Mouse (Mus musculus): ENCODE results near the gene Hecw2.

Gene Hecw2

GRCm38 (mm10) chr1:53894299-53894698 is 300.7 kb downstream of the Hecw2 start:
- DNase-seq (ENCODE audit: low spot score), result no peak

- DNase-seq (ENCODE audit: low spot score), result no peak
Measured at GRCm38 (mm10) chr1:53890380-53890779, 304.6 kb downstream of the Hecw2 start.

DNA sequence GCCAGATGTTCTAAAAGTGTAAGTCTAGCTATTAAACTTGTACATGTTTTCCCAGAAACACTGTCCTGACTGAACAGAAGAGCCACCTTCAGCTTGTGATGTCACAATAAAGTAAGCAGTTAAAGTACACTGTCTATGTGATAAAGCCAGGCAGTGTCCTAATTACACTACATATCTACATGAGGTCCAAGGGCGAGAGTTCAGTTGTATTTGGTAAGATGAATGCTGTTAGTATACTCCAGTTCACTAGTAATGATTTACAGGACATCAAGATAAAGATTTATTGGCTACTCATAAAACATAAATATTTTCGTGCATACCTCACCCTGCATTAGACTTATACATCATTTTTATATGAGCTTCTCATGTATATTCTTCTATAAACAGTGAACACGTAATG is 305.2 kb downstream of the Hecw2 start:
- DNase-seq (ENCODE audit: low spot score), result no peak

GRCm38 (mm10) chr1:53882480-53882879 is 312.5 kb downstream of the Hecw2 start:
- DNase-seq (ENCODE audit: low spot score), result no peak

GRCm38 (mm10) chr1:53875919-53876318 is 319.0 kb downstream of the Hecw2 start:
- no peak for DNase-seq (ENCODE audit: low spot score)

DNA sequence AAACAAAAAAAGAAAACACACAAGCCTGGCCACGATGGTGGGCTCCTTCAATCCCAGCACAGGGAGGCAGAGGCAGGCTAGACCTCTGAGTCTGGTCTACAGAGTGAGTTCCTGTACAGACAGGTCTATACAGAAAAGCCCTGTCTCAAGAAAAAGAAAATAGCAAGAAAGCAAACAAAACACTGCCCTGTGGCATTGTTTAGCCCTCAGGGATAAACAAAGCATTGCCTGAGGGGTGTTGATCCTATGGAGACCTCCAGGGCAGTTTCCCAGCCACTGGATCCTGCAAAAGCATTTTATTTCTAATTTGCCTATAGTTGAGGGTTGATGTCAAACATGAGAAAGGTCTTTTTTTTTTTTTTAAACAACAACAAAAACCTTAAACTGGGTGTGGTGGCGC is 327.7 kb downstream of the Hecw2 start:
- no peak for DNase-seq (ENCODE audit: low spot score)

GRCm38 (mm10) chr1:53866374-53866902 is 328.5 kb downstream of the Hecw2 start:
- no peak for DNase-seq (ENCODE audit: low spot score)

- DNase-seq (ENCODE audit: low spot score), result no peak
Measured at GRCm38 (mm10) chr1:53864046-53864445, 330.9 kb downstream of the Hecw2 start.

DNA sequence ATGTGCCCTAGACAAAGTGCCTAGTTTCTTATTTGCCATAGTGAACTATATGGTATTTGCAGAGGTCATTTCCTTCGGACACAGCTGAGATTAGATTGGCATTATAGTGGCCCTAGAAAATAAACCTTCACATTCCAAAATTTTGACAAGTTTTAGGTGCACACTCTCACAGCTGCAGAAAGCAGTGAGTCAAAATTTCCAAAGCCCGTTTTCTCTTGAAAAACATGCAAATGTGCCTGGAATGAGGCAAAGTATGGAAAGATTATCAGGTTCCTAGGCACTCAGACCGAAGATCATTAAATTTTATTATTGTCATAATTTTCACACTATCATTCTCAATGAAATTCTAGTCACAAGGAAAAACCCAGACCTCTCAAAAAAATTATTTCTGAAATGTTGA is 334.4 kb downstream of the Hecw2 start:
- no peak for DNase-seq (ENCODE audit: low spot score)

GRCm38 (mm10) chr1:53859175-53859574 is 335.8 kb downstream of the Hecw2 start:
- DNase-seq (ENCODE audit: low spot score), result no peak

DNA sequence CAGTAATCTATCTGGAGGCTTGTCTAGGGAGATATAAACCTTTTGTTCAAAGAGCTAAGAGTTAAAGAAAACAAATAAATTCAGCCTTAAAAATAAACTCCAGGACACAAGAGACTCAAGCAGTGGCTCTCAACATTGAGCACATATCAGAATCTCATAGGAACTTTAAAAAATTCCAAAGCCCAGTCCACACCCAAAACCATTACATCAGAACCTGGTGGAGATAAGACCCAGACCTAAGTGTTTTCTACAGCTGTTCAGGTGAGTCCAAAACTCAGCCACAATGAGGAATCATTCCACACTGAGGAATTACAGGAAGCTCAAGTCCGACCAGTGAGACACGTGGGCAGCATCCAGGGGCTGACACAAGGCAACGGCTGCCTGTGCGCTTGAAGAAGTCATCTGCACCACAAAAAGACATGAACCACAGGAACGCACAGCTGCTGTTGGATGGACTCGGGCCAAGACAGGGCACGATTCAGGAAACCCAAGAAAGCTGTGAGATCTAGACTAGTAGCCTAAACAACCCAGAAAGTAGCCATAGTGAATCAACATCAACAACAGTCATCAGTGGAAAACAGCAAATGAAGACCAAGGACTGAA is 338.4 kb downstream of the Hecw2 start:
- no peak for DNase-seq (ENCODE audit: low spot score)

GRCm38 (mm10) chr1:53855732-53856131 is 339.2 kb downstream of the Hecw2 start:
- no peak for DNase-seq (ENCODE audit: low spot score)

DNA sequence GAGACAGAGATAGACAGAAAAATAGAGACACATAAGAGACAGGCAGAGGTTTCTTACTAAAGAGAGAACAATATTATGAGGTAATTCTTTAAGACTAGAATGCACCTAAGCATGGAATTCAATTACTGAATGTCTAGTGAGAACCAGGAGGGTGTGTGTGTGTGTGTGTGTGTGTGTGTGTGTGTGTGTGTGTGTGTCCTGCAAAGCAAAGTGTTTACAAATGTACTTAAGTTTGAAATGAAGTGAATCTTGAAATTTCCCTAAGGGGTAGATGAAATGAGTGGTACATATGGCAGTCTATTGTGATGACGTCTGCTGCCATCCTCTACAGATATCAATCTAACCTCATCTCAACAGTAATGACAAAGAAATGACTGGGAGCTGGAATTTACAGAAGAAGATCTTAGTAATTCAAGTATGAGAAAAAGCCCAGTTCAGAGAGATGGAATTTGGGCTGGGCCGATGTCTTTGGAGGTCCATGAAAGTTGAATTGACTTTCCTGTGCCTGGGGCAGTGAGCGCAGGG is 342.8 kb downstream of the Hecw2 start:
- no peak for DNase-seq (ENCODE audit: low spot score)

- no peak for DNase-seq (ENCODE audit: low spot score)
Measured at GRCm38 (mm10) chr1:53851334-53851733, 343.6 kb downstream of the Hecw2 start.

DNA sequence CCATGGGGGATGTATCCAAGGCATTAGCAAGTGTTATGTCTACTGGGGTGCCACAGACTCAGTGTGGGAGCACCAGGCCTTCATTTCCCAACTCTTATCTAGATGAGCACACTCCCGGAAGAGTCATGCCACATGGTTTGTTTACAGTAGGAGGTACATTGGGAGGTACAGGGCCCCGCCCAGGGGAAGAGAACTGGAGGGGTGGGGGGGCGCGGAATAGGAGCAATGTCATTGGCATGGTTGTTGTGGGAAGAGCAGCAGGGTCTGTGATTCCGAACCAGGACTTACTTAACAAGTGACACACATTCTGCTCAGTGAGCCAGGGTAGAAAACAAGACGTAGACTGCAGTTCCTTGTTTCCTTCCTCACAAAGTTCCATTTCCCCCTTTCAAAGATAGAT is 344.1 kb downstream of the Hecw2 start:
- no peak for DNase-seq (ENCODE audit: low spot score)

GRCm38 (mm10) chr1:53846665-53847237 is 348.2 kb downstream of the Hecw2 start:
- DNase-seq (ENCODE audit: low spot score), result no peak

DNA sequence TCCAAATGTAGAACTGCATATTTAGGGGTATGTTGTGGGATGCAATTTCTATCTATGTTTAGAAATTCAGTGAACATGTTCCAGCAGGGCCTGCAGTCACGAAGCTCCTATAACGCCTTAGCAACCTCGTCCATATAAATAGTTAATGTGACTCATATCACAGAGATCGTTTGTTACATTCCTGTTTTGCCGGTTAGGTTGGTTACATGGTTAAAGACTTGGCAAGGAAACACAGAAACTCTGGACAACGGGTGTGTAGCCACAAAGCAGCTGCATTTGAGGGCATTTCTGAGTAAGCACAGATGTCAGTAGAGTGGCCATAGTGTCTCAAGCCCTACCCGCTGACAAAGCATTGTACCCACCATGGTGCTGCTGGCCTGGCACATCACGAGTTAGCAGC is 349.1 kb downstream of the Hecw2 start:
- DNase-seq (ENCODE audit: low spot score), result no peak

DNA sequence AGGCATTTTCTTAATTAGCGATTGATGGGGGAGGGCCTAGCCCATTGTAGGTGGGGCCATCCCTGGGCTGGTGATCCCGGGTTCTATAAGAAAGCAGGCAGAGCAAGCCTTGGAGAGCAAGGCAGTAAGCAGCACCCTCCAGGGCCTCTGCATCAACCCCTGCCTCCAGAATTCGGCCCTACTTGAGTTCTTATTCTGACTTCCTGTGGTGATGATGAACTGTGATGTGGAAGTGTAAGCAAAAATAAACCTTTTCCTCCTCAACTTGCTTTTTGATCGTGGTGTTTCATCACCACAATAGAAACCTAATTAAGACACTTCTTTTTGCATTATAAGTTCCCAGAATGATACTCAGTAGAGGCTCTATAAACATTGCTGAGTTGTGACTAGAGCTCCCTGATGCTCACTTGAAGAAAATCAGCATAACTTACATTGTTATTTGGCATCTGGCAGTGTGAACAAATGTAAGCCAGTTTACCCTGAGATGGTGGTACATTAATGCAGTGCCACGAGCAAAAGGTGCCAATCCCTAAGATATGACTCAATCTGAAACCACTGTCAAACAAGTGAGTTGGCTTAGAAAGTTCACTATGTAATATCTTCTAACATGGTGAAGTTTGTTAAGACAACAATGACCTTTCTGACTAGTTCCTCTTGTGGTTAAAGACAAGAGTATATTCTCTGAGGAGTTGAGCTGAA is 349.9 kb downstream of the Hecw2 start:
- no peak for DNase-seq (ENCODE audit: low spot score)

- DNase-seq (ENCODE audit: low spot score), result no peak
Measured at GRCm38 (mm10) chr1:53844122-53844913, 350.6 kb downstream of the Hecw2 start.

GRCm38 (mm10) chr1:53843051-53843450 is 351.9 kb downstream of the Hecw2 start:
- DNase-seq (ENCODE audit: low spot score), result no peak

DNA sequence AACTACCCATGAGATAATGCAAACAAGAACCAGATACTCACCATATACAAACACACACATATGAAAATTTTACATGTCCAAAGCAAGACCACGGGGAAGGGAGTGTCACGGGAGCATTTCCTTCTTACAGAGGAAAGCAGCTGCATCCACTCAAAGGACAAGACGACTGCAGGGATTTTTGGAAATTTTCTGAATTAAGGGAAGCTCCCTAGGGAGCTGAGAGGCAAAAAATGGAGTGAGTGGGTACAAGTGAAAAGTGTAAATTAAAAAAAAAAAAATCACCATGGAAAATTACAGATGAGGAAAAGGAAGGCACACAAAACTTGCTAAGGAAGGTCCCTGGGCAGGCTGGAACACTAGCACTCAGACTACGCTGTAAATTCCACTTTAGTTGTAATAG is 353.9 kb downstream of the Hecw2 start:
- DNase-seq (ENCODE audit: low spot score), result no peak

DNA sequence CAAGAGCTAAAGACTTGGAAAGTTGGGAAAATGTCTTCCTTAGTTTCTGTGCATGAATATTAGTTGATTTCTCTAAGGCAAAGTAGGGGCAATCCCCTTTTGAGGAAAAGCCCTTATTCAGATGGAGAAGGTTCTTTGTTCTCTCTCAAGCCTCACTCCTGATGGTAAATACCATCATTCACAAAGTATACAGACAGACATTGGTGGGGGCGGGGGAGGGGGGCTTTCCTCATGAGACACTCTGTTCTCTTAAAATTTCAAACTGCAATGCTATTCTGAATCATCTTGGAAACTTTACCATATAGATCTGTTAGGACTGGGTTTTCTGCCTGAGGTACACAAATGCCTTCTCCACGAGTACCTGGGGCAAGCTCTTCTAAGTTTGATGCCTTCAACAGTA is 355.6 kb downstream of the Hecw2 start:
- DNase-seq (ENCODE audit: low spot score), result no peak

All from left cerebral cortex, adult 11 months (tissue).